Mouse (Mus musculus) erythroblast, adult 5-6 weeks (primary cell): ENCODE data around the gene Dguok. TPM values are rescaled to one million over a fixed set of nuclear protein-coding genes. Genes with fewer than 3 reads are reported as not detected.
A peak's percentile ranks its signal among the peaks of the same experiment; 100 is the strongest.

Source experiments
- ATAC-seq: replicated peaks from 2 replicates; pipeline ENCODE4 v1.8.0; 2016; ENCODE audit warnings: moderate number of reproducible peaks, mild to moderate bottlenecking, moderate TSS enrichment, inconsistent platforms; ENCODE audit not compliant: poor library complexity, low FRiP score, severe bottlenecking
- total RNA-seq, 2 experiments: library from RNA; stranded (forward) in 1 of 2; stranded (reverse) in 1 of 2; fragments of 150-400 nt in 1 of 2; fragments of 200-764, 138-1000 nt in 1 of 2; gene quantifications; 2 replicates each; pipeline versions ENCODE4 v1.2.3 to v1.2.4; 2015 to 2017; ENCODE audit warnings: low replicate concordance in 2 of 2

The Dguok gene
- total RNA-seq, 2 experiments from 2014 or later, result 22.9 to 23.1 TPM

GRCm38 (mm10) chr6:83459034-83459644 is 47.6 kb downstream of the Dguok start, which contains the start of gene Tet3:
TSS of gene Tet3 (minus strand) at chr6:83459084.
- ATAC-seq, result no peak

GRCm38 (mm10) chr6:83456984-83457810 is 49.6 kb downstream of the Dguok start:
- ATAC-seq, result no peak

DNA sequence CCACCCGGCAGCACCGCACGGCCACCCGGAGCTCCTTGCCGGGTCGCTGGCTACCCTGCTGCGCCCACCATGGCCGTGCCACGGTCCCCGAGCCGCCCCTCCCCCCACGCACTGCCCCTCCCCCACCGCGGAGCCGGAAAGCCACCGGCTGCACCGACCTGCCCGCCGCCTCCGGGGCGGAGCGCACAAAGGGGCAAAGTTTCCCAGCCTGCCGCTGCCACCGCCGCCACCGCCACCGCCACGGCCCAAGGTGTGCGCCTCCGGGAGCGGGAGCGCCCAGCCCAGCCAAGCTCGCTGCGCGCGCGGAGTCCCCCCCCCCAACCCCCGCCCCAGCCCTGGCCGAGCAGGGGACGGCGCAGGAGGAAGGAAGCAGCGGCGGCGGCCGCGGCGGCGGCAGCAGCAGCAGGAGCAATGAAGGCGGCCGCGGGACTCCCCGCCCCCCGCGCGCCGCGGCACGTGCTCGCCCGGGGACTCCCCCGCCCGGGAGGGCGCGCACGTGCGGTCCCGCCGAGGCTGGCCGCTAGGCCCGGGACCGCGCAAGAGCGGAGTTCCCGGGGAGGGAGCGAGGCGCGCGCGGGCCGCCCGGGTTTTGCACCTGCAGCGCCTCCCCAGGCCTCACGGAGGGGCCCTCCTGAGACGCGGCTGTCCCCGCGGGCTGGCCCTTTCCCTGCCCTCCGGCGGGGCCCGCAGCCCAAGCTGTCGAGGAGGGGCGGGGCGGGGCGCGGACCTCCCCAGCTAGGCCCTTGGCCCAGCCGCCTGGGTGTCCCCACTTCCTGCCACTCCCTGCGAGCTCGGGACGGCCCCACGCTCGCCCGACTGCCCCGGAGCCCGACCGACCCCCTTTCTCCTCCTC is 50.4 kb downstream of the Dguok start:
- peak; percentile 50 for ATAC-seq

- ATAC-seq, result no peak
Observed at GRCm38 (mm10) chr6:83455328-83456130, 51.2 kb downstream of the Dguok start.

DNA sequence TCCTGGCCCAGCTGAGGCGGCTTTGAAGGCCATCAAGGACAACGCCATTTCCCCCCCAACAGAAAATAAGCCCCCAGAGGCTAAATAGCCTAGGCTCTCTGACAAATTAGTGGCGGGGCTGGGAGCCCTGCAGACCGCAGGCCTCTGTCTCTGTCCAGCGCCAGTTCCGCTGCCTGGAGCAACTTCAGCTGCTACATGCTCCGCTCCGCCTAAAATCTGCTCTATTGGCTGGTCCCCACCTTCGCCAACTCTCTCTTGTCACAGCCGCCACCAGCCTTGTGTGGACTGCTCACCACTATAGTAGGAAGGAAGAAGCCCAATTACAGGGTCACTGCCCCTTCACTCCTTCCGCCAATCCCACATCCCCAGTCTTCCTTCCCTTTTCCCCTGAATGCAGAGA is 53.1 kb downstream of the Dguok start:
- no peak for ATAC-seq

- ATAC-seq, result no peak
Observed at GRCm38 (mm10) chr6:83450451-83451303, 56.1 kb downstream of the Dguok start.

GRCm38 (mm10) chr6:83449440-83449839 is 57.3 kb downstream of the Dguok start:
- ATAC-seq, result no peak

- ATAC-seq, result no peak
Observed at GRCm38 (mm10) chr6:83448911-83449310, 57.9 kb downstream of the Dguok start.

GRCm38 (mm10) chr6:83447031-83447430 is 59.7 kb downstream of the Dguok start:
- no peak for ATAC-seq

- ATAC-seq, result no peak
Observed at GRCm38 (mm10) chr6:83445796-83446195, 61.0 kb downstream of the Dguok start.

DNA sequence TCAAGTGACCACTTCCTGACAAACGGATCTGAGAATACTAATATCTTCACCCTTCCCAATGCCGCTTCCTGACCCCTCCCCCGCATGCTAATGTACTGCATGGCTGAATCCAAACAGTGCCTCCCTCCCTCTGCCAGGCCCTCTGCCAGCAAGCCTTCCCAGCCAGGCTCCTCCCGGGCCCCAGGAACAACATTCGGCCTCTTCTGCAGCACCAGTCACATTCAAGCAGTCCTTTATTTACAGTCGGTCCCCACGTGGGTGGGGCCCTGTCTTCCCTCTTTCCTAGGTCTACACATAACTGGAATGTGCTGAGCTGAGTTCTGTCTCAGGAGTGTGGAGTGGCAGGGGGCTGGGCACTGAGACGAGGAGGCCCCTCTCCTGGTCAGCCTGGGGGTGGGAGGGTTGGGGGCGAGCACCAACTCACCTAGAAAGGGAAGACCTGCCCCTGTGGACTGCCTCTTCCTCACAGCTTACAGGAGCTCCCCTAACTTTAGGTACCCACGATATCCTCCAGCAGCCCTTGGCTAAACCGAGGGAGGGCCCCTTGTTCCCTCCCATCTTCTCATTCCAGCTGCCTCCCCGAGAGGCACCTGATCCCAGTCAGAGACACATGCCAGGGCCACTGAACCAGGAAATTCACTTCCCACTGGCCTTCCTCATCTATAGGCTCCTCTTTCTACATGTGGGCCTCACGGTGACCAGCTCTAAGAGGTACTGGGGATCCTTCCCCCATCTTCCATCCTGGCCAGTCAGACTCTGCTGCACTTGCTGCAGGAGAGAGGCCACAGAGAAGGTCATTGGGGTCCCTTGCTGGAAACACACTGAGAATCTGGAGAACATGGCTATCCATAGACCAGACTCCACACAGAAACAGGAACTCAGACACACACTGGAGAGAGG is 63.1 kb downstream of the Dguok start:
- no peak for ATAC-seq

DNA sequence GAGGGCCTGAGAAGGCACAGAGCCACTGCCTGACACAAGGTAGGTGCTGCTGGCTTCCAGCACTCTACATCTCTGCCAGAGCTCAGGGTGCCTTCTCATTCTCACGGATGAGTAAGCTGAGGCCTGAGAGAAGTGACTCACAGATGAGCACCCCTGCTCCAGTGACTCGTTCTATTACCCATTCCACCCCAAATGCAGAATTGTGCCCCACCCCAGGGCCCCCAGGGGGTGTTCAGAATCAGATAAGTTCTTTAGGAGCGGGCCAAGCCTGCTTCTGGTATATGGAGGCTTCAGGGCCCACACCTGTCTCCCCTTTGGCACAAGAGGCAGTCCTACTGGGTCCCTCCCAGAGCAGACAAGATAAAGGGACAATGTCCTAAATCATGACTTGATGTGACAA is 64.1 kb downstream of the Dguok start:
- no peak for ATAC-seq

DNA sequence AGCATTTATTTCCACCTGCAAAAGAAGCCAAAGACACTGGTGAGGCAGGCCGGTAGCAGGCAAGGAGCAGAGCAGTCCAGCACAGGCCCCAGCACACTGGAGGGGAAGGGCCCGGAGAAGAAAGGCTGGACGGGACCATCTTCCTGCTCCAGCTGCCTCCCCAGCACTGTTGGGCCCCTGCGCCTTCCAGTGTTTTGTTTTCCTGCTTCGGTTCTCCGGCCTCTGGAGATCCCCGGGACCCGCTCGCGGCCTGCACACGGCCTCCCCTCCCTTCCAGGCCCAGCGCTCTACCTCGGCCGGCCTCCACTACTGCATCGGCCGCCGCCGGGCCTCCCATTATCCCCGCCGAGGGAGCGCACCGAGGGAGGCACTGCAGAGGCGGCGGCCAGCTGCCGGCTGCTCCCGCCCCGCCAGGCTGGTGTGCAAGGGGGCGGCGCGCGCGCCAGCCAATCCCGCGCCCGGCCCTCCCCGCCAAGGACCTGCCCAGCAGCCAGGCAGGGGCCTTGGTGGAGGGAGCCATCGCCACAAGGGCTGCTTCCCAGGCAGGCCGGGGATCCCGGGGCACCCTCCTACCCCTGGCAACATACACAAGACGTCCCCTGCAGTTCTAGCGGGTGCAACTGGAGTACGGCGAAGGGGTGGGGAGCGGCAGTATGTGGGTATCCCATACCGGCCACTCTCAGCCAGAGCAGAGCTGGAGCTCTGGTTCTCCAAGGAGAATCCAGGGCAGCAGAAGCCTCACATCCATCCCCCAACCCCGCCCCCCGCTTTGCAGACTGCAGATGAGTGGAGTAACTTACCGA is 65.3 kb downstream of the Dguok start:
- ATAC-seq, result peak; percentile 85

DNA sequence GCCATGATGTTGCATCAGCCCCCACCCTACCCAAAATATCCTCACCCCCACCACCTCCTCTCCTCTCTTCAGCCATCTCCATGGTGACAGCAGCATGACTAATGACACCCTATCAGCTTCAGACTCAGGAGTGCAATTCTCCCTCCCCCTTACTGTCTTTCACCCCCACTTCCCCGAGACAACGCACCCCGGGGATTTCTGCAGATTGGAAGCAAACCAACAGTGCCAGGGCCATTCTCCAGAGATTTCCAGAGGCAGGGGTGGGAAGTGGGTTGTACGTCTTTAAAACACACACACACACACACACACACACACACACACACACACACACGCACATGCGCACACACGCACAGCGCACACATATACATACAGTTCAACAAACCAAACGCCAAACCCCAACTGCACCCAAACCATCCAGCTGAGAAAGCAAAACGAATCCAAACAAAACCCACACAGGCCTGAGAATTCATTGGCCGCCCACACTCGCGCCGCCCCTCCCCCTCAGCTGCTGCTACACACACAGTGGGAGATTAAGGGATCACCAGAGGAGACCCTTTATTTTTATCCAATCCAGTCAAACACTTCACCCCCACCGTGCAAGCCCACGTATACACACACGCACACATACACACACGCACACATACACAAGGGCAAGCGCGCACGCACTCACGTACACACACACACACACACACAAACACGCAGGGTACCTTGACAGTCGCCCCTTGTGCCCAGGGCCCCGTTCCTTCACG is 66.1 kb downstream of the Dguok start:
- peak; percentile 40 for ATAC-seq

DNA sequence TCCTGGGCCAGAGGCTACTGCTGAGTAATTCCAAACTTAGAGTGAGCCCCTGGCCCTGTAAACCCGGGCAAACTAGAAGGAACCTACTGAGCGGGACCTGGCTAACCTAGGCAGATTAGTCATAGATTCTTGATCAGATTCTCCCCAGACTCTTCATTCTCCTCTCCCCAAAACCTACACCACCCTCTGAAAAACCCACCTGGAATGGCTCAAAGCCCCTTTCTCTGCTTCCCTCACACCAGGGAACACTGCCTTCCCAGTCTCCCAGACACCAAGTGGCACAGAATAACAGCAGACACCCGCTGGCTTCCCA is 66.6 kb downstream of the Dguok start:
- no peak for ATAC-seq

DNA sequence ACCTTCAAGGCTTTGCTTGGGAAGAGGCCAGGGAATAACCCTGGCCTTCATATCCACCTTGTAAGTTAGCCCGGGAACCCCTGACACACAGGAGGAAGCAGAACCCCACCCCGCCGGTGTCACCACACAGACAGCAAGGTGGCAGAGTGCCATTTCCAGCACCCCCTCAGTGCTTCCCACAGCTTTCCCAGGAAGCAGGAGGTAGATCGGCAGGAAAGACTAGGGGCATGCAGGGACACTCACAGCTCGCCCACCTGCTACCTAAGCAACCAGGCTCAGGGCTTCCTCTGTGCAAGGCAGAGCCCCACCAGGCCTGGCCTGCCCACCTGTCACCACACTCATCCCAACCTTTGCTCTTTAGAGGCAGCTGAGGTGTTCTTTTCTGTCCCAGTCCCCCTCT is 67.0 kb downstream of the Dguok start:
- no peak for ATAC-seq
